Mouse (Mus musculus): ENCODE data around the gene Orc1.

DNA sequence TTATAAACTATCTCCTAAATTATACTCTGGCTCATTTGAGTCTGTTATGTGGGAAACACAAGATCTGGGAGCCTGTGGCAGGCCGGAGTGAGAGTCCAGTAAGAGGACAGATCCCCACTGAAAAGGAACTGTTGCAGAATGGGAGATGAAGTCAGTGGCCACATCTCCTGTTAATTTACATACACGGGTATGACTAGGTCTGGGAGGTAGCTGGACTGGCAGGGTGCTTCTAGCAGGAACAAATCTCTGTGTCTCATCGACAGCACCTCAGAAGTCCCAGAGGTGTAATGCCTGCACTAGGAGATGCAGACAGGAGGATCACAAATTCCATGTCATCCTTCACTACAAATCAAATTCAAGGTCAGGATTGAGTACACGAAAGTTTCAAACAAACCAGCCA is 39.4 kb downstream of the Orc1 start:
- TF ChIP-seq CTCF (IDR thresholded peaks at IDR 0.05; ENCODE audit: low read depth, low read length), result no peak
- no peak for TF ChIP-seq POLR2A (IDR thresholded peaks at IDR 0.05; ENCODE audit: extremely low read depth, insufficient read depth, low read length)

Measured in liver, adult 2 months (tissue).